ENCODE assay signal across 8 mouse cellular contexts in genomic region chr2:168766538-168767361, GRCm38 (mm10). TPM values are rescaled to one million over a fixed set of nuclear protein-coding genes. Genes with fewer than 3 reads are reported as not detected.
A peak's percentile ranks its signal among the peaks of the same experiment; 100 is the strongest.
DNase-seq lines count a peak whose midpoint lies in the region; ATAC-seq and TF ChIP-seq lines count a peak whose summit lies in the region.

No protein-coding gene starts in this region.

- ATAC-seq in embryonic facial prominence, embryonic 14.5 days (ENCODE audit: low read depth): peak; percentile 70; the same call in 1 of the 2 replicates
- ATAC-seq in hindbrain, embryonic 12.5 days (ENCODE audit: low FRiP score): peak; percentile 85
- ATAC-seq in liver, embryonic 12.5 days: peak; percentile 46; the same call in 1 of the 2 replicates

- H3K4me1 ChIP-seq in embryonic facial prominence, embryonic 14.5 days (ENCODE audit: control insufficient read depth, insufficient read depth, low read length): peaks cover 14% of the 10 kb centered on the region
- peaks cover 42% of the 10 kb centered on the region for H3K4me1 ChIP-seq in hindbrain, embryonic 12.5 days
- H3K4me1 ChIP-seq in liver, embryonic 12.5 days: peaks cover 10% of the 10 kb centered on the region
- H3K4me1 ChIP-seq in lung, adult 2 months (ENCODE audit: control insufficient read depth, insufficient read depth, low read length): no peaks in the 10 kb centered on the region

- TF ChIP-seq POLR2A in lung, adult 2 months (IDR thresholded peaks at IDR 0.05; ENCODE audit: borderline replicate concordance, extremely low read depth, low read depth, low read length): no peak

- intact Hi-C loops in left cerebral cortex, adult 2 months (cut with DNase I): loop anchor here (5.0 kb wide), 1 partner anchor 76 kb away; no protein-coding TSS in a partner anchor
- intact Hi-C loops in left cerebral cortex, postnatal 36 days (cut with DNase I): loop anchor here (5.0 to 10.0 kb wide), 2 partner anchors 78 to 106 kb away; no protein-coding TSS in a partner anchor

- no peaks in the 10 kb centered on the region for H3K9me3 ChIP-seq in embryonic facial prominence, embryonic 14.5 days (ENCODE audit: control insufficient read depth, low read length)
- no peaks in the 10 kb centered on the region for H3K9me3 ChIP-seq in hindbrain, embryonic 12.5 days (replicated peaks)
- no peaks in the 10 kb centered on the region for H3K9me3 ChIP-seq in liver, embryonic 12.5 days (replicated peaks)

- H3K4me3 ChIP-seq in left cerebral cortex, adult 2 months: 0 out of 2 replicates have a peak overlapping the region, but pooled peaks have one; percentile 11
- H3K4me3 ChIP-seq in embryonic facial prominence, embryonic 14.5 days (ENCODE audit: low read depth, low read length): peak overlapping the region; percentile 56
- H3K4me3 ChIP-seq in hindbrain, embryonic 12.5 days: peak overlapping the region; percentile 59
- peak overlapping the region; percentile 55 for H3K4me3 ChIP-seq in liver, embryonic 12.5 days
- H3K4me3 ChIP-seq in lung, adult 2 months (replicated peaks; ENCODE audit: extremely low read depth, low read depth, low read length): no peak overlapping the region

- no peak for DNase-seq in left cerebral cortex, adult 2 months (ENCODE audit: extremely low spot score in 1 of 2, low spot score in 2 of 2)
- no peak for DNase-seq in left cerebral cortex, postnatal 36 days (ENCODE audit: low spot score in 2 of 2)
- peak; percentile 77 for DNase-seq in embryonic facial prominence, embryonic 14.5 days (ENCODE audit: low spot score)
- peak; percentile 6 for DNase-seq in telencephalon, adult 2 months (ENCODE audit: low read depth, low spot score)
- DNase-seq in cerebellum, adult 11-12 months: no peak
- no peak for DNase-seq in lung, adult 2 months

- under 1% methylated on average over 37 of the region's 52 CpGs for WGBS in embryonic facial prominence, embryonic 14.5 days
- under 1% methylated on average over 52 of the region's 52 CpGs for WGBS in hindbrain, embryonic 12.5 days
- WGBS in liver, embryonic 12.5 days (ENCODE audit: insufficient replicate concordance): 1% methylated on average over 48 of the region's 52 CpGs
- WGBS in lung, adult 2 months: 1% methylated on average over 52 of the region's 52 CpGs

- peak overlapping the region; percentile 63 for H3K9ac ChIP-seq in embryonic facial prominence, embryonic 14.5 days (ENCODE audit: low read depth, low read length)
- peak overlapping the region; percentile 65 for H3K9ac ChIP-seq in hindbrain, embryonic 12.5 days
- H3K9ac ChIP-seq in liver, embryonic 12.5 days: peak overlapping the region; percentile 50

- no peaks in the 10 kb centered on the region for H3K36me3 ChIP-seq in embryonic facial prominence, embryonic 14.5 days (ENCODE audit: control insufficient read depth, insufficient read depth, low read length)
- H3K36me3 ChIP-seq in hindbrain, embryonic 12.5 days: no peaks in the 10 kb centered on the region
- no peaks in the 10 kb centered on the region for H3K36me3 ChIP-seq in liver, embryonic 12.5 days

- H3K27me3 ChIP-seq in embryonic facial prominence, embryonic 14.5 days (replicated peaks; ENCODE audit: control insufficient read depth, insufficient read depth, low read length): peaks cover 76% of the 10 kb centered on the region
- H3K27me3 ChIP-seq in hindbrain, embryonic 12.5 days: peaks cover 47% of the 10 kb centered on the region
- H3K27me3 ChIP-seq in liver, embryonic 12.5 days (replicated peaks): peaks cover 82% of the 10 kb centered on the region

- no peak overlapping the region for H3K27ac ChIP-seq in left cerebral cortex, adult 2 months
- H3K27ac ChIP-seq in embryonic facial prominence, embryonic 14.5 days (replicated peaks; ENCODE audit: low read depth, low read length): no peak overlapping the region
- peak overlapping the region; percentile 66 for H3K27ac ChIP-seq in hindbrain, embryonic 12.5 days
- peak overlapping the region; percentile 73 for H3K27ac ChIP-seq in liver, embryonic 12.5 days

- peak overlapping the region; percentile 97 for H3K4me2 ChIP-seq in embryonic facial prominence, embryonic 14.5 days (ENCODE audit: low read depth, low read length)
- H3K4me2 ChIP-seq in hindbrain, embryonic 12.5 days (replicated peaks): peak overlapping the region; percentile 86
- peak overlapping the region; percentile 61 for H3K4me2 ChIP-seq in liver, embryonic 12.5 days

- TF ChIP-seq CTCF in left cerebral cortex, adult 2 months (IDR thresholded peaks at IDR 0.05): no peak; the same call in 1 of the 2 replicates
- TF ChIP-seq CTCF in lung, adult 2 months (IDR thresholded peaks at IDR 0.05; ENCODE audit: insufficient read depth, low read length): no peak

RNA-seq across cellular contexts. Expression of gene Sall4, which starts 1.0 kb away (rescaled TPM):
- under 1 TPM; 0.14 to 0.51 TPM for total RNA-seq in left cerebral cortex, adult 2 months (2021)
- total RNA-seq in left cerebral cortex, postnatal 36 days (2021): under 1 TPM in 1 of 2 experiments, not detected in 1; 0.18 TPM
- polyA plus RNA-seq in embryonic facial prominence, embryonic 14.5 days (2014; fragmentation: Nextera tagmentation; extraction: Ambion mirVana): 0.35 and 0.42 TPM in 2 replicates
- polyA plus RNA-seq in hindbrain, embryonic 12.5 days (2016; fragmentation: Nextera tagmentation; extraction: Ambion mirVana): 2.3 and 3.2 TPM in 2 replicates
- 8.5 and 9.3 TPM in 2 replicates for polyA plus RNA-seq in liver, embryonic 12.5 days (2016; fragmentation: Nextera tagmentation; extraction: Ambion mirVana)
- not detected in 2 replicates for polyA plus RNA-seq in lung, adult 2 months (2012; rRNA removed)

RNA-seq across cellular contexts. Expression of gene Atp9a, which starts 24.5 kb away (rescaled TPM):
- 100 to 1,000 TPM; 406 to 408 TPM for total RNA-seq in left cerebral cortex, adult 2 months (2021)
- total RNA-seq in left cerebral cortex, postnatal 36 days (2021): 100 to 1,000 TPM; 390 to 450 TPM
- polyA plus RNA-seq in embryonic facial prominence, embryonic 14.5 days (2014; fragmentation: Nextera tagmentation; extraction: Ambion mirVana): 28.7 and 29.1 TPM in 2 replicates
- 50.8 and 54.2 TPM in 2 replicates for polyA plus RNA-seq in hindbrain, embryonic 12.5 days (2016; fragmentation: Nextera tagmentation; extraction: Ambion mirVana)
- 3.7 and 4.3 TPM in 2 replicates for polyA plus RNA-seq in liver, embryonic 12.5 days (2016; fragmentation: Nextera tagmentation; extraction: Ambion mirVana)
- 72.9 and 74.9 TPM in 2 replicates for polyA plus RNA-seq in lung, adult 2 months (2012; rRNA removed)

Comparison
In these comparisons a context has a peak if more than half of its experiments do, and no peak if none do; other contexts are left out.
1. DNase-seq: peak in embryonic facial prominence, embryonic 14.5 days (single experiment) and telencephalon, adult 2 months (single experiment); none in left cerebral cortex, adult 2 months (0 of 2), left cerebral cortex, postnatal 36 days (0 of 2), cerebellum, adult 11-12 months (single experiment) and lung, adult 2 months (single experiment).
2. H3K27ac ChIP-seq: peak in hindbrain, embryonic 12.5 days (single experiment) and liver, embryonic 12.5 days (single experiment); none in left cerebral cortex, adult 2 months (single experiment) and embryonic facial prominence, embryonic 14.5 days (single experiment).
3. Peak in every context shown above with its lines, with median percentiles within 50 percentile points of each other: ATAC-seq, H3K4me2 ChIP-seq and H3K9ac ChIP-seq.